Mouse (Mus musculus): ENCODE measurements at regions not wholly inside any gene's neighbourhood (a gene's known extent, or its start where the extent isn't known, plus 50 kb on each side); places are given as distances from the start of the nearest gene placed in this dataset.

DNA sequence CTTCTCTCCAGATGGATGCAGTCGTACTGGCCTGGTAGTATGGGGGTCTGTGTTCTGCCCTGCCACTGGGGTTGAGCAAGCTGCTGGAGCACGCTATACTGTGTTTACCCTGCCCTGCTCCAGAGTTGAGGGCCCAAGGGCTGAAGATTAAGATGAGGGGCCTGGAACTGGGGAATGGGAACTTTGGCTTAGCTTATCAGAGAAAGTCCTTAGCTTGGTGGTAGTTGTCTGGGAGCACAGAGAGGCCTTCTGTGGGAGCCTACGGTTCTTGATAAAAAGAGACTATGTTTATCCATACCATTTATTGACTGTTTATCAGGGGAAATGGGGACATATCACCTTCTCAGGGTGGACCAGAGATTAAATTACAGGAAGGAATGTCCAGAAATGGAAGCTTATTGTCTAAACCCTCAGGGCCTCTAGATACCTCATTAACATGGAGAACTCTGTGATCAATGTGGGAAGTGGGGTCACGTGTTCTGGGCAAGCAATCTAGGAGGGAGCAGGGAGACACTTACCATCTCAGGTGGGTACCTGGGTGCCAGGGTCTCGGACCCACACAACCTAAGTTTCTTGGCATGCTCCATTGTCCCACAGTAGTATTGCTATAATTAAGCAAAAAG lies 58.7 kb downstream of the Mycn start:
- 83% methylated on average over 5 of the region's 5 CpGs for WGBS
- ATAC-seq (ENCODE audit: insufficient number of reproducible peaks, low FRiP score, low TSS enrichment, low read depth) = no peak
- H3K36me3 ChIP-seq = no peaks in the 10 kb centered on the region
- H3K4me1 ChIP-seq = no peaks in the 10 kb centered on the region
- H3K9ac ChIP-seq = no peak overlapping the region
- H3K9me3 ChIP-seq = no peaks in the 10 kb centered on the region
- no peaks in the 10 kb centered on the region for H3K27me3 ChIP-seq
- no peak overlapping the region for H3K4me2 ChIP-seq
- no peak overlapping the region for H3K27ac ChIP-seq
- no peak overlapping the region for H3K4me3 ChIP-seq

DNA sequence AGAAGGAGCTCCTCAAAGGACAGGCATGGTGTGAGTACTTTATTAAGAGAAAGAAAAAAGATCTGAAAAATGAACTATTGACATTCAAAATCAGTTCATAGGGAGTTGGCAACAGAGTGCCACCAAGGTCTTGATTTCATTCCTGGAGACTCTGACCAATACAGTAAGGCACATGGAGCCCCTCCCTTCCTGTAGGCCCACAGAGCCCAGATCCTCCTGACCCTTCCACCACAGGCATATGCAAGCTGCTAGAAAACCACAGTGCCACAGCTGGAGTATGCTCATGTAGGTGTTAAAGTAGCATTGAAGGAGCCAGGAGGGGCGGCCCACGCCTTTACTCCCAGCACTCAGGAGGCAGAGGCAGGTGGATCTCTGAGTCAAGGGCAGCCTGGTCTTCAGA lies 63.7 kb downstream of the Mycn start:
- Histone ChIP-seq H3K4me1 (peaks cover 6% of the 10 kb centered on the region), H3K9me3 (no peaks in the 10 kb centered on the region), H3K9ac (no peak overlapping the region), H3K4me2 (no peak overlapping the region), H3K27me3 (no peaks in the 10 kb centered on the region), H3K36me3 (no peaks in the 10 kb centered on the region), H3K27ac (no peak overlapping the region), H3K4me3 (no peak overlapping the region)
- WGBS = 97% methylated on average over 2 of the region's 2 CpGs
- ATAC-seq (ENCODE audit: insufficient number of reproducible peaks, low FRiP score, low TSS enrichment, low read depth) = no peak

DNA sequence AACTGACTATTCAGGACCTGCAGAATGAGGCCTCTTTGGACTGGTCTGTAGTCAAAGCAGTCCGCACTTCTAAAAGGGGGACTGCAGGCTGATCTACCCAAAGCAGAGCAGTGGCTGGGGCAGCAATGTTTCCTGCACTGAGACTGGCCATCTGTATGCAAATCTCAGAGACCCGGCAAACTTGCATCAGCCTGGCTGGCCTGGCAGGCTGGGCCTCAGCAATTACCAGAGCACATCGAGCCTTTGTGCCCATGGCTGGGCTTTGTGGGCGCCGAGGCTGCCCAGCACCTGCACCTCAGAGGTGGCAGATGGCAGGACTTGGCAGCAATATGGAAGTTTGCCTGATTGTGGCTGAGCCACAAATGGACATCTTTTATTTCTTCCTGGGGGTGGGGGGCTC lies 64.2 kb downstream of the Mycn start:
- H3K27me3 ChIP-seq = no peaks in the 10 kb centered on the region
- H3K4me3 ChIP-seq = no peak overlapping the region
- ATAC-seq (ENCODE audit: insufficient number of reproducible peaks, low FRiP score, low TSS enrichment, low read depth) = no peak
- H3K4me2 ChIP-seq = no peak overlapping the region
- H3K9ac ChIP-seq = no peak overlapping the region
- WGBS = 61% methylated on average over 5 of the region's 5 CpGs
- no peaks in the 10 kb centered on the region for H3K36me3 ChIP-seq
- H3K27ac ChIP-seq = no peak overlapping the region
- H3K4me1 ChIP-seq = peaks cover 11% of the 10 kb centered on the region
- no peaks in the 10 kb centered on the region for H3K9me3 ChIP-seq

DNA sequence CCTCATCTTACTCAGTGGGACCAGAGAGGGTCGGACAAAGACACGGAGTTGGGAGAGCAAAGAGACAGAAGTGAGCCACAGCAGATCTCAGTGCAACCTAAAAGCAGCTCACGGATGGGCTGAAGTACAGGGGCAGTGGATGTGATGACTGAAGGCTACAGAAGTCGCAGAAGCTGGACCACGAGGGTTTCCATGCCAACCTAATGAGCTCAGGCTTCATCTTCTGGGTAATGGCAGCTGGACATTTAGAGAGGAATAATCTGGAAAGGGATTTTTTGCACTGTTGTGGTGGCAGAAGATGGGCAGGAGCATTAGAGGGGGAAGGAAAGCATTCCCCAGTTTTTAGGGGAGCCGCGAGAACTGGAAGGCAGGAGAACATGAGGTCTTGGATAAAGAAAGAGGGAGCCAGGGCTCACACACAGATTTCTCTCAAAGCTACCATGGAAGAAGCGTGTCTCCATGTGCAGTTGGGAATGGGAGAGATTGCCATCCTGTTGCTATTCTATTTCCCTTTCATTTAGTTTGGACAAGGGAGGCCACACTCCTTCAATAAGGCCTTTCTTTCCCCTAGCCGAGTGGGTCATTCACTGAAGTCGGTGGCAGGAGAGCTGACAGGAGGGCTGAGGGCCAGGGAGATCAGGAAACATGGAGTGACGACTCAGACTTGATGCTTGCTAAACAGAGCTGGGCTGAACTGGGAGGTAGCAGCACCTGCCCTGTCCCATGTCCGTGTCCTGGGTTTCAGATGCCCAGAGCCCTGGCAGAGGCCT lies 65.6 kb downstream of the Mycn start:
- H3K27ac ChIP-seq = no peak overlapping the region
- ATAC-seq (ENCODE audit: insufficient number of reproducible peaks, low FRiP score, low TSS enrichment, low read depth) = no peak
- H3K9ac ChIP-seq = no peak overlapping the region
- no peaks in the 10 kb centered on the region for H3K36me3 ChIP-seq
- no peak overlapping the region for H3K4me3 ChIP-seq
- no peak overlapping the region for H3K4me2 ChIP-seq
- H3K9me3 ChIP-seq = no peaks in the 10 kb centered on the region
- peaks cover 21% of the 10 kb centered on the region for H3K4me1 ChIP-seq
- H3K27me3 ChIP-seq = no peaks in the 10 kb centered on the region
- WGBS = 78% methylated on average over 12 of the region's 12 CpGs

DNA sequence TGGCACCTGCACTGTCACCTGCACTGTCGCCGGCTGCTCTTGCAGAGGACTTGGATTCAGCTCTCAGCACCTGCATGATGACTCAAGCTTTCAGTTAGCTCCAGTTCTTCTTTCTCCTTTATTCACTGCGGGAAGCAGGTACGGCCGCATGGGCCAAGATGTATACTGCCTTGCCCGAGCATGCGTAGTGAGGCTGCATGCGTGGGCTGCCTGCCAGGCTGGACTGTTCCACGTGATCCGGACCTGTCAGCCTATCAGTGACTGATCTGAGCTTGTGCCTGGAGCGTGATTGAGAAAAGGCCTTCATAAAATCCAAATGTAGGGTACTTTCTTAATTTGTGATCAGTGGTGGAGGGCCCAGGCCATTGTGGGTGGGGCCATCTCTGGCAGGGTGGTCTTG lies 68.2 kb downstream of the Mycn start:
- H3K9me3 ChIP-seq = no peaks in the 10 kb centered on the region
- H3K27me3 ChIP-seq = no peaks in the 10 kb centered on the region
- H3K36me3 ChIP-seq = no peaks in the 10 kb centered on the region
- H3K4me2 ChIP-seq = no peak overlapping the region
- WGBS = 69% methylated on average over 11 of the region's 11 CpGs
- H3K4me3 ChIP-seq = no peak overlapping the region
- no peak overlapping the region for H3K9ac ChIP-seq
- H3K27ac ChIP-seq = 0 out of 2 replicates have a peak overlapping the region, but pooled peaks have one; percentile 30
- H3K4me1 ChIP-seq = peaks cover 23% of the 10 kb centered on the region
- 0 out of 2 replicates have a peak, but pooled peaks have one; percentile 71 for ATAC-seq (ENCODE audit: insufficient number of reproducible peaks, low FRiP score, low TSS enrichment, low read depth)

DNA sequence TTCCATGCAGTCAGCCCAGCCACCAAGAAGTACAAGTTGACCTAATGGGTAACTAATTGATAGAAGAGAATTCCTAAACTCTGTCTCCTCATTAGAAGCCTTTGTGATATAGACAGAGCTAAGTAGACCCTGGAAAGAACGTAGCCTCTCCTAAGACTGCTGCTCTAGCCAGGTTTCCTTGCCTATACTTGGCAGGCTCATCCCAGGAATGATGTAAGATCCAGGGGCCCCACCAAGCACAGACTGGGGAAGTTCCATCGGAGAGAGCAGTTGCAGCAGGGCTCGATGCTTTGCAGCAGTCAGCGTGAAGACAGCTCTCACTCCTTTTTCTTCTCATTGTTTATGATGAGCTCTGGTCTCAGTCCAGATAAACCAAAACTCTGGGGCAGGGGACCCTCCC lies 68.7 kb downstream of the Mycn start:
- no peak overlapping the region for H3K4me3 ChIP-seq
- ATAC-seq (ENCODE audit: insufficient number of reproducible peaks, low FRiP score, low TSS enrichment, low read depth) = 0 out of 2 replicates have a peak, but pooled peaks have one; percentile 26
- H3K9ac ChIP-seq = no peak overlapping the region
- no peaks in the 10 kb centered on the region for H3K27me3 ChIP-seq
- no peak overlapping the region for H3K4me2 ChIP-seq
- peaks cover 23% of the 10 kb centered on the region for H3K4me1 ChIP-seq
- 29% methylated on average over 4 of the region's 4 CpGs for WGBS
- no peaks in the 10 kb centered on the region for H3K9me3 ChIP-seq
- no peaks in the 10 kb centered on the region for H3K36me3 ChIP-seq
- 0 out of 2 replicates have a peak overlapping the region, but pooled peaks have one; percentile 30 for H3K27ac ChIP-seq

DNA sequence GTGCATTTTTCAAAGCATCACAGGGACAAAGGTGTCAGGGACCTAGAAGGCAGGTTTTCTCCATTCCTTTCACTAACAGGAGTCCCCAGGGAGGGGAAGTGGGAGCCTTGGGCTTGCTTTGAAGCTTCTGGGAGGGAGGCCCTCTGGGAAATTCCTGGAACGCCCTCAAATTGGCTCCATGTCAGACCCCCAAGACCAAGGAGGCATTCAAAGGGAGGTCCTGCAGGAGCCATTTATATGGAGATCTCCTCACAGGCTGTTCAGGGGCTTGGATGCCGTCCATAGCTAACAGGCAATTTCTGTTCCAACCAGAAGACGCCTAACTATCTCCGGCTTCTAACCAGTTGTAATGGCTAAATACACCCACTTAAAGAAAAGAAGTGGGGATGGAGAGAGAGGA lies 70.4 kb downstream of the Mycn start:
- no peak overlapping the region for H3K27ac ChIP-seq
- H3K9me3 ChIP-seq = no peaks in the 10 kb centered on the region
- no peak overlapping the region for H3K9ac ChIP-seq
- H3K27me3 ChIP-seq = no peaks in the 10 kb centered on the region
- no peak overlapping the region for H3K4me3 ChIP-seq
- H3K4me1 ChIP-seq = peaks cover 23% of the 10 kb centered on the region
- no peaks in the 10 kb centered on the region for H3K36me3 ChIP-seq
- WGBS = 30% methylated on average over 4 of the region's 4 CpGs
- H3K4me2 ChIP-seq = no peak overlapping the region
- ATAC-seq (ENCODE audit: insufficient number of reproducible peaks, low FRiP score, low TSS enrichment, low read depth) = no peak

DNA sequence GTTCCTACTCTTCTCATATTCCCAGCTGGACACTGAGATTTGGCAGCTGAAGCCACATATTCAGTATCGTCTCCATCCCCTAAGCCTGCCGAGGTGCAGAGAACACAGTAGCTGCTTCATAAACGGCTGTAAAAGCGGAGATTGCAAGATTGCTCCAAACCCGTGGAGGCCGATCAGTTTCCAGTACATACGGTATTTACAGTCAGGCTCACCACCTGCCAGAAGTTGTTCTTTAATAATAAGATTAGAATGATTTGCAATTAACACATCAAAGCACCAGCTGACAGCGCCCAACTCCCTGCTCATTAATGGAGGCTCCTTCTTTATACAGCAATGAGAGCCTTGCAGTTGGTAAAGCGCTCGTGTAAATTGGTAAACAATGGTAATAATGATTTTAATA lies 75.1 kb downstream of the Mycn start:
- peaks cover 6% of the 10 kb centered on the region for H3K4me1 ChIP-seq
- no peak overlapping the region for H3K9ac ChIP-seq
- no peak overlapping the region for H3K4me2 ChIP-seq
- no peaks in the 10 kb centered on the region for H3K9me3 ChIP-seq
- ATAC-seq (ENCODE audit: insufficient number of reproducible peaks, low FRiP score, low TSS enrichment, low read depth) = no peak
- no peak overlapping the region for H3K27ac ChIP-seq
- no peaks in the 10 kb centered on the region for H3K27me3 ChIP-seq
- H3K36me3 ChIP-seq = no peaks in the 10 kb centered on the region
- WGBS = 55% methylated on average over 10 of the region's 10 CpGs
- H3K4me3 ChIP-seq = no peak overlapping the region

DNA sequence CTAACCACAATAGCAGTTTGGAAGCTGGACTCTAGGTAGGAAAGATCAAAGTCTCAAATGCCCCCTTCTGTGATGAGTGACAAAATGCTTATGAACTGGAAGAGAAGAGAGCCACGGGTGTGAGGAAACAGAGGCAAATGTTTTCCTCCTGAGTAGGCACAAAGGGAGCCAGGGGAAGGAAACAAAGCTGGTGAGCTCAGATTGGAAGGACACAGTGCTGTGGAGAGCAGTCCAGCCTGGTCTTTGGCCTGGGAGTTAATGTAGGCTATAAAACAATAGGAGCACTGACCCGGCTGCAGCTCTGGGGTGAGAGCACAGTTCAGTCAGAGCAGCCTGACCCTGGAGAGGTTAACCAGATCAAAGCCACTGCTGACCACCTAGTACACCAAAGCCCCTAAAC lies 91.0 kb downstream of the Mycn start:
- Histone ChIP-seq H3K27ac (no peak overlapping the region), H3K9me3 (no peaks in the 10 kb centered on the region), H3K4me2 (no peak overlapping the region), H3K36me3 (no peaks in the 10 kb centered on the region), H3K4me1 (no peaks in the 10 kb centered on the region), H3K9ac (no peak overlapping the region), H3K27me3 (no peaks in the 10 kb centered on the region), H3K4me3 (no peak overlapping the region)
- ATAC-seq (ENCODE audit: insufficient number of reproducible peaks, low FRiP score, low TSS enrichment, low read depth) = no peak
- 18% methylated on average over 2 of the region's 2 CpGs for WGBS

DNA sequence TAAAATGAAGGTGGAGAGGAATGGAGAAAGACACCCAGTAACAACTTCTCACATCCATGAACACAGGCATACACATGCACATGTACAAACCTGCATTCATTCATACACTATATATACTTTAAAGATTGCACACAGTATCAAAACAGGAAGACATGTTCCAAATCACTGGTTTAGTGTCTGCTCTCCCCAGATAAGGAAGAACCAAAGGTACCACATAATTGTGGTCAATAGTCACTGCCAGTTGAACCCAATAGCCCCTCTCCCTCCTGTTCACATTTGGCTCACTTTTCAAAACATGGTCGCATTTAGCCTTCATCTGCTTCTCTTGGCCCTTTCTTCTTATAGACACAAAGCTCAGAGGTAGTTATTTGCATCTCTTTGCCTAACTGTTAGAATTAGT lies 95.0 kb downstream of the Mycn start:
- no peak overlapping the region for H3K4me3 ChIP-seq
- H3K4me2 ChIP-seq = no peak overlapping the region
- H3K36me3 ChIP-seq = no peaks in the 10 kb centered on the region
- no peaks in the 10 kb centered on the region for H3K27me3 ChIP-seq
- no peak for ATAC-seq (ENCODE audit: insufficient number of reproducible peaks, low FRiP score, low TSS enrichment, low read depth)
- 0 out of 2 replicates have a peak, but pooled peaks cover 1% of the 10 kb centered on the region for H3K4me1 ChIP-seq
- no peak overlapping the region for H3K9ac ChIP-seq
- H3K9me3 ChIP-seq = no peaks in the 10 kb centered on the region
- H3K27ac ChIP-seq = no peak overlapping the region
- WGBS = 82% methylated on average over 1 of the region's 1 CpGs

DNA sequence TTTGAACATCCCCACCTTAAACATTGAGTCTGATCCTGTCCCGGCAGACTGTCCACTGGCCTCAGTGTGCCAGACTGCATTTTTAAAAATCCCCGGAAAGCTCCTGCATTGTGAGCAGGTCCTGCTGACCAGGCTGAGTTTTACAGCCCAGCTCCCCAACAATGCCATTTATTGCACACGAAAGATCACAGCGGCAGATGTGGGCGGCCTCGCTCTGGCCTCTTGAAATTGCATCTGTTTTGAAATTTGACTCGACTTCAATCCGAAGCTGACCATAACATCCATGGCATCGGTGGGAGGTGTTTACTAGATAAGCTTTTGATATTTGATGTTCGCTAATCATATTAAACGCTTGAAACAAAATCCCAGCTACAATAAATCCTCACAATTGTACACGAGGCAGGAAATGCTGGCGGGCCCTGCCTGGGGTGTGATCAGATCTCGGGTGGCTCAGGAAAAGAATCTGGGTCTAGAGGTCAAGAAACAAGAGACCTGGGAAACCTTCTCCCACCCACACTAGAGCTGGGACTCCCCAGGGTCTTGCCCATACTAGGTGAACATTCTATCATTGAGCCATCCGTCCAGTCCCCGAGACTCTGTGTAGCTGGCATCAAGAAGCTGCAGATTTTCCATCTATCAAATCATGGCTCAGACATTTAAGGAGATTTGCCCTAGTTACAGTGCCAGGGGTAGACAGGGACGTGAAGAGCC lies 99.3 kb downstream of the Mycn start:
- Histone ChIP-seq H3K27me3 (no peaks in the 10 kb centered on the region), H3K4me3 (no peak overlapping the region), H3K9ac (no peak overlapping the region), H3K4me2 (no peak overlapping the region), H3K36me3 (no peaks in the 10 kb centered on the region), H3K9me3 (no peaks in the 10 kb centered on the region), H3K4me1 (peaks cover 14% of the 10 kb centered on the region), H3K27ac (no peak overlapping the region)
- 28% methylated on average over 17 of the region's 17 CpGs for WGBS
- no peak for ATAC-seq (ENCODE audit: insufficient number of reproducible peaks, low FRiP score, low TSS enrichment, low read depth)
